Mouse (Mus musculus): ENCODE data around the gene Med11. TPM values are rescaled to one million over a fixed set of nuclear protein-coding genes. Genes with fewer than 3 reads are reported as not detected.
"Not testable (repeated sequence)": the region's sequence is repeated elsewhere in the genome, so short reads cannot be mapped to it uniquely, and the experiment has no call there.

Med11 gene
- polyA plus RNA-seq, 1 experiment from 2014 or later, result 37.3 TPM

DNA sequence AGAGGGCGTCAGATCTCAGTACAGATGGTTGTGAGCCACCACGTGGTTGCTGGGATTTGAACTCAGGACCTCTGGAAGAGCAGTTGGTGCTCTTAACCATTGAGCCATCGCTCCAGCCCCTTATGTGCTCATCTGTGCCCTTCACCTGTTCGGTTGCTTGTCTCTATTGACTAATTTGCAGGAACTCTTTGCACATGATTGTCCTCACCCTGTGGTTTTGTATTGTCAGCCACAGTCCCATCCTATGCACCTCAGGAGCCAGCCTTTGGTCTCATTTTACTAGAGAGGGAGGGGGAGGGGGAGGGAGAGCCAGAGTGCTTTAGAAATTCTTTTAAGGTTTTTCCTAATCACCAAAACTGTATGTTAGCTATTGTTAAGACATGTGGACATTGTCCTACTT is 33.5 kb upstream of the Med11 start:
- WGBS, result 58% methylated on average over 4 of the region's 4 CpGs
- DNase-seq (ENCODE audit: low spot score) (no peak), ATAC-seq (no peak)
- H3K4me3 ChIP-seq (ENCODE audit: low read depth, low read length), result no peak overlapping the region
- no peak overlapping the region for H3K27ac ChIP-seq (ENCODE audit: low read length)
- no peaks in the 10 kb centered on the region for H3K36me3 ChIP-seq (ENCODE audit: insufficient read depth, low read length)
- no peaks in the 10 kb centered on the region for H3K4me1 ChIP-seq (ENCODE audit: insufficient read depth, low read depth, low read length)
- no peaks in the 10 kb centered on the region for H3K9me3 ChIP-seq (ENCODE audit: low read length)
- no peak overlapping the region for H3K4me2 ChIP-seq (replicated peaks; ENCODE audit: low read depth, low read length)
- H3K27me3 ChIP-seq (replicated peaks; ENCODE audit: insufficient read depth, low read length), result no peaks in the 10 kb centered on the region
- TF ChIP-seq CTCF (IDR thresholded peaks at IDR 0.05) (no peak), EP300 (IDR thresholded peaks at IDR 0.05) (no peak)
- no peak overlapping the region for H3K9ac ChIP-seq (replicated peaks; ENCODE audit: low read depth)

DNA sequence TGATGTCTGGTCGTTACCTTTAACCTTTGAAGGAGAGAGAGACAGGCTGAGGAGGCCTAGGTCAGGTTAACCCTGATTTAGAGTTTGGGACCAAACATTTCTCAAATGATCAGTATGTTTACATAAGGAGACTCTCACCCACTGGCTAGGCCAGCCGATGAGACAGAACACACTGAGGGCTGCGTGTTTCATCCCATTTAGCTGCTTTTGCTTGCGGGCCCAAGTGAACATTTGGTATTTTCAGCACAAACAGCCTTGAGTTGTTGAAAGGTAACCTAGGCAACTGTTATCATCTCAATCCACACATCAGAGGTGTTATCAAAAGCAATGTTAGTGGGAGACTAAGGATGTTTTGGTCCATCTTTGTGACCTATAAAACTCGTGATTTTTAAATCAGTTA is 32.2 kb upstream of the Med11 start:
- no peak overlapping the region for H3K27ac ChIP-seq (ENCODE audit: low read length)
- no peak for TF ChIP-seq CTCF (IDR thresholded peaks at IDR 0.05)
- TF ChIP-seq EP300 (IDR thresholded peaks at IDR 0.05), result no peak

DNA sequence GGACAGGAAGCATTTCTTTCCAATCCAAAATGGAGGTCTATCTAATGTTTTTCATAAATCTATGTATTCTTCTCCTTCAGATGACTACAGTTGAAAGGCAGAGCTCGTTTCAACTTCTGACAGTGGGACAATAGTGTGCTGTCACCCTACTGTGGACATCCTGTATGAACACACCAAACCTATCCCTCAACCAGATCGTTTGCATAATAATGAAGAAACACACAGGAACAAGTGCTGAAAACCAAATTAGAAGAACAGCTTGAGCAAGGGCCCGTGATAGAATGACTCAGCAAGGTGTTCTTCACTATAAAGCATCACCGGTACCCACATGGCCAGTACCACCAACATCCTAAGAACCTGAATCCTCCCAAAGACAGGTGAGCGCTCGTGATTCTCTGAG is 25.1 kb upstream of the Med11 start:
- not testable (repeated sequence) for H3K4me1 ChIP-seq (ENCODE audit: insufficient read depth, low read depth, low read length); H3K27me3 ChIP-seq (replicated peaks; ENCODE audit: insufficient read depth, low read length); H3K4me3 ChIP-seq (ENCODE audit: low read depth, low read length); ATAC-seq; H3K9me3 ChIP-seq (ENCODE audit: low read length); H3K4me2 ChIP-seq (replicated peaks; ENCODE audit: low read depth, low read length); H3K9ac ChIP-seq (replicated peaks; ENCODE audit: low read depth); DNase-seq (ENCODE audit: low spot score); H3K27ac ChIP-seq (ENCODE audit: low read length); H3K36me3 ChIP-seq (ENCODE audit: insufficient read depth, low read length)
- 68% methylated on average over 6 of the region's 6 CpGs for WGBS

More for the DNA sequence above, 32.2 kb upstream of the Med11 start:
- H3K4me2 ChIP-seq (replicated peaks; ENCODE audit: low read depth, low read length), result no peak overlapping the region
- DNase-seq (ENCODE audit: low spot score) (no peak), ATAC-seq (no peak)
- no peak overlapping the region for H3K4me3 ChIP-seq (ENCODE audit: low read depth, low read length)
- no peak overlapping the region for H3K9ac ChIP-seq (replicated peaks; ENCODE audit: low read depth)
- H3K27me3 ChIP-seq (replicated peaks; ENCODE audit: insufficient read depth, low read length), result no peaks in the 10 kb centered on the region
- no peaks in the 10 kb centered on the region for H3K9me3 ChIP-seq (ENCODE audit: low read length)
- no peaks in the 10 kb centered on the region for H3K4me1 ChIP-seq (ENCODE audit: insufficient read depth, low read depth, low read length)
- 22% methylated on average over 5 of the region's 5 CpGs for WGBS
- no peaks in the 10 kb centered on the region for H3K36me3 ChIP-seq (ENCODE audit: insufficient read depth, low read length)

DNA sequence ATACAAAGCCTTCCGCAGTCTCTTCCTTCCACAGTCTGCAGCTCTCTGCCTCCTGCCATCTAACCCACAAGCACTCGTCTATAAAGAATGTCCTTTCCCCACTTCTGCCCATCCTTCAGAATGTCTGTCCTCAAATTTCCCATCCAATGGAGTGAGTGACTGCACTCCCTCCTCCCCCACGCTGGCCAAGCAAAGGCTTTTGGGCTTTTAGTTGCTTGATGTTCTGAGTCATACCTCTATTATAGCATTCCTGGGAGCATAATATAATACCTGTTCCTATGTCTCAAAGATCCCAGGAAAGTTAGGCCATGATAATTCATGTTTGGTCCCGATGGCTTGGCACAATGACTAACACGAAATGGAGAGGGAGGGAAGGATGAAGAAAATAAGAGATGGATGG is 20.1 kb upstream of the Med11 start:
- Histone ChIP-seq H3K9ac (replicated peaks; ENCODE audit: low read depth) (no peak overlapping the region), H3K27me3 (replicated peaks; ENCODE audit: insufficient read depth, low read length) (no peaks in the 10 kb centered on the region), H3K4me3 (ENCODE audit: low read depth, low read length) (0 out of 2 replicates have a peak overlapping the region, but pooled peaks have one; percentile 65), H3K27ac (ENCODE audit: low read length) (no peak overlapping the region), H3K36me3 (ENCODE audit: insufficient read depth, low read length) (0 out of 2 replicates have a peak, but pooled peaks cover under 1% of the 10 kb centered on the region), H3K9me3 (ENCODE audit: low read length) (no peaks in the 10 kb centered on the region), H3K4me2 (replicated peaks; ENCODE audit: low read depth, low read length) (no peak overlapping the region; the same call in 1 of the 2 replicates), H3K4me1 (ENCODE audit: insufficient read depth, low read depth, low read length) (peaks cover 6% of the 10 kb centered on the region; the same call in 1 of the 2 replicates)
- ATAC-seq (no peak), DNase-seq (ENCODE audit: low spot score) (no peak)
- TF ChIP-seq CTCF (IDR thresholded peaks at IDR 0.05) (no peak), EP300 (IDR thresholded peaks at IDR 0.05) (no peak; the same call in 1 of the 2 replicates)
- 30% methylated on average over 5 of the region's 5 CpGs for WGBS

DNA sequence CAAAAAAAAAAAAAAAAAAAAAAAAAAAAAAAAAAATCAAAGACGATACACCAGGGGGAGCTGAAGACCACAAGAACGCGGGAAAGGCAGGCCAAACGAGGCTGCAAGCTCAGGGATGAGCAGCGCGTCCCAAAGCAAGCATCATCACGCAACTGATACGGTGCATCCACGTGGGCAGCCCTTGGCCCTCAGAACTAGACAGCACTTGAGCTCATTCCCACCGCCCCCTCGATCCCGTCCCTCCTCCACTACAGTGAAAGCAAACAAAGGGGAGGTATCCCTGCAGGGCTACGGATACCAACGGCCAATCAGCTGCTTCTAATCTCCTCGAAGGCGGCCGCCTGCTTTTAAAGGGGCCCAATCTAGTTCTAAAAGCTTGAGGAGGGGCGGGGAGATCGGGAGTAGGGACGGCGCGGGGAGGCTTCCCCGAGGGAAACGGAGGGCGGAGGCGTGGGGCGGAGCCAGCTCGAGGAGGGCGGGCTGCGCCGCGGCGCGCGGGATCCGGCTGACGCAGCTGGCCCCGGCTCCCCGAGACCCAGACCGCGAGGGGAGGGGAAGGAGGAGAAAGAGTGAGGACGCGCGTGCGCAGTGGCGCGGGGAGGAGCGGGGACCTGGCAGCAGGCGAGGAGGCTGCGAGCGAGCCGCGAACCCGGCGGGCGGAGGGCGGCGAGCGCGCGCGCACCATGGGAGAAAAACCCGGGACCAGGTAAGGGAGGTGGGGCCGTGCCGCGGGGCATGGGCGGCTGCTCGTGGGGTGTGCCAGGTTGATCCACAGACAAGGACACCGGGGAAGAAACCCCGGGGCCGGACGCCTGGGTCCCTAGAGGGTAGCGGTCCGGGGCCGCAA is 19.4 kb upstream of the Med11 start, which contains the start of gene Arrb2:
Arrb2 (plus strand) TSS at position 588 of the 847 bp plus-strand sequence.
- 0 out of 2 replicates have a peak, but pooled peaks cover 6% of the 10 kb centered on the region for H3K36me3 ChIP-seq (ENCODE audit: insufficient read depth, low read length)
- ATAC-seq (peak; percentile 96), DNase-seq (ENCODE audit: low spot score) (peak; percentile 99)
- H3K9ac ChIP-seq (replicated peaks; ENCODE audit: low read depth), result peak within 1 kb of the TSS; percentile 51; the same call in 1 of the 2 replicates
- peaks cover 6% of the 10 kb centered on the region; the same call in 1 of the 2 replicates for H3K4me1 ChIP-seq (ENCODE audit: insufficient read depth, low read depth, low read length)
- TF ChIP-seq EP300 (IDR thresholded peaks at IDR 0.05) (peak; percentile 38; the same call in 1 of the 2 replicates), CTCF (IDR thresholded peaks at IDR 0.05) (peak; percentile 72)
- no peaks in the 10 kb centered on the region for H3K9me3 ChIP-seq (ENCODE audit: low read length)
- H3K4me2 ChIP-seq (replicated peaks; ENCODE audit: low read depth, low read length), result peak within 1 kb of the TSS; percentile 89
- peak within 1 kb of the TSS; percentile 65 for H3K4me3 ChIP-seq (ENCODE audit: low read depth, low read length)
- H3K27me3 ChIP-seq (replicated peaks; ENCODE audit: insufficient read depth, low read length), result no peaks in the 10 kb centered on the region
- H3K27ac ChIP-seq (ENCODE audit: low read length), result peak within 1 kb of the TSS; percentile 71; the same call in 1 of the 2 replicates
- WGBS, result under 1% methylated on average over 67 of the region's 75 CpGs

DNA sequence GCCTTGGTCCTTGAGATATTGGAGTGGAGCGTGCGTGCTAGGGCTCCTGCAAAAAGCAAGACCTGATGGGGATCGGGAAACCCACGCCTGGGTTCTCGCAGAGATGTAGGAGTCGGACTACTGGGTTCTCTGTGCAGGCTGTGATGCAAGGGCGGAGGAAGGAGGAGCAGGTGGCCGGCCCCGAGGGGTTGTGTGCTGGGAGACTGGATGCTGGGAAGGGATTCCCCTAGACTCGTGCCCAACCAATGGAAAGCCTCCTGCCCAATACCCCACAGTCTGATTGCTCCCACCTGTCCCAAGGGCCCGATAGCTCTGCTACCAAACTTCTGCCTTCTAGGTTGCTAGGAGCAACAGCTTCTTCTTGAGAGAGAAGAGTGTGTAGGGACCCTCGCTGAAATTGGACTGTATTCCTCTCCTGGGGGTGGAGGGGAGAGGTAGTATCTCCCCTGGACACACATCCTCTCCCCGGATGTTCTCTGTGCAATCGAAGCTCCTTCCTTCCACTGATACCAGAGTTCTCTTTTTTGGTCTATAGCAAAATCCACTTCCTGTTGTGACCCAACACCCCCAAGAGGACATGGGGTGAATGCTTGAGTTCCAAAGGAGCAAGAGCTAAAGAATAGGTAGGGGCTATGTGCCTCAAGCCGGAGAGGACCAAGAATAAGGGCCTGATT is 18.7 kb upstream of the Med11 start:
- WGBS, result 6% methylated on average over 15 of the region's 15 CpGs
- H3K4me3 ChIP-seq (ENCODE audit: low read depth, low read length), result peak overlapping the region; percentile 65
- TF ChIP-seq CTCF (IDR thresholded peaks at IDR 0.05) (no peak), EP300 (IDR thresholded peaks at IDR 0.05) (no peak)
- peak; percentile 4; the same call in 1 of the 2 replicates for ATAC-seq
- DNase-seq (ENCODE audit: low spot score), result peak; percentile 42
- H3K4me1 ChIP-seq (ENCODE audit: insufficient read depth, low read depth, low read length), result peaks cover 6% of the 10 kb centered on the region; the same call in 1 of the 2 replicates
- 0 out of 2 replicates have a peak, but pooled peaks cover 6% of the 10 kb centered on the region for H3K36me3 ChIP-seq (ENCODE audit: insufficient read depth, low read length)
- H3K4me2 ChIP-seq (replicated peaks; ENCODE audit: low read depth, low read length), result peak overlapping the region; percentile 89
- peak overlapping the region; percentile 51; the same call in 1 of the 2 replicates for H3K9ac ChIP-seq (replicated peaks; ENCODE audit: low read depth)
- H3K27ac ChIP-seq (ENCODE audit: low read length), result peak overlapping the region; percentile 71; the same call in 1 of the 2 replicates
- no peaks in the 10 kb centered on the region for H3K9me3 ChIP-seq (ENCODE audit: low read length)
- no peaks in the 10 kb centered on the region for H3K27me3 ChIP-seq (replicated peaks; ENCODE audit: insufficient read depth, low read length)

Measured in lung, postnatal 0 days (tissue).